Mouse (Mus musculus) large intestine, adult 2 months (tissue): Measurements from ENCODE around the gene Gm7682. TPM values are rescaled to one million over a fixed set of nuclear protein-coding genes. Genes with fewer than 3 reads are reported as not detected.
"Not testable (repeated sequence)": the region's sequence is repeated elsewhere in the genome, so short reads cannot be mapped to it uniquely, and the experiment has no call there.

Experiments
- DNase-seq: peaks from one replicate; pipeline ENCODE4 v3.0.0-alpha.2; 2012; ENCODE audit warnings: low read depth, low spot score
- WGBS: fragments of 180-500 bp; shearing (Covaris S2); methylation state at CpG from one replicate; pipeline ENCODE4 v1.1.7; 2018; 5-methylcytosine and 5-hydroxymethylcytosine counted together
- polyA plus RNA-seq: library from polyadenylated mRNA; depleted of rRNA; stranded (reverse); fragments of >200 nt; gene quantifications from 2 replicates; pipeline ENCODE4 v1.2.3, GENCODE M21; 2012; rRNA removed

The Gm7682 gene
- polyA plus RNA-seq: not detected in 2 replicates

GRCm38 (mm10) chr5:94445484-94445883 lies at the start of gene Gm7682:
TSS of gene Gm7682 (plus strand) at chr5:94445784.
- WGBS: no CpG with 5 or more reads among the region's 3 CpGs
- not testable (repeated sequence) for DNase-seq

Other genes with a start within 250 kb of the Gm7682 start
- gene Gm3106, start 227.8 kb upstream of the Gm7682 start, polyA plus RNA-seq: not detected in 2 replicates
- not detected in 2 replicates for gene A430089I19Rik, start 139.0 kb upstream of the Gm7682 start, polyA plus RNA-seq
- gene Gm6502, start 131.3 kb upstream of the Gm7682 start, polyA plus RNA-seq: not detected in 2 replicates
- gene AA792892, start 106.0 kb upstream of the Gm7682 start, polyA plus RNA-seq: not detected in 2 replicates
- not detected in 2 replicates for gene Gm3139, start 80.5 kb downstream of the Gm7682 start, polyA plus RNA-seq
- not detected in 2 replicates for gene Gm3147, start 170.6 kb downstream of the Gm7682 start, polyA plus RNA-seq
- gene Gm6509, start 178.2 kb downstream of the Gm7682 start, polyA plus RNA-seq: not detected in 2 replicates
- gene Gm6205, start 202.6 kb downstream of the Gm7682 start, polyA plus RNA-seq: not detected in 2 replicates